Comparison of ENCODE assay signal across 10 mouse cellular contexts in genomic region chr6:88196054-88196732, GRCm38 (mm10). TPM values are rescaled to one million over a fixed set of nuclear protein-coding genes. Genes with fewer than 3 reads are reported as not detected.
DNase-seq lines count a peak whose midpoint lies in the region; ATAC-seq and TF ChIP-seq lines count a peak whose summit lies in the region.
"Had no signal": no experiment of that assay in that cellular context is flagged by ENCODE, and none has a peak within 500 bp of the region (broad histone marks: within the 10 kb centered on the region; RNA-seq: fewer than 3 reads in every experiment).

No protein-coding gene starts in this region.

- H3K9me3 ChIP-seq in embryonic facial prominence, embryonic 12.5 days: no peaks in the 10 kb centered on the region
- no peaks in the 10 kb centered on the region for H3K9me3 ChIP-seq in hindbrain, postnatal 0 days (ENCODE audit: low read length)

- no peak for ATAC-seq in embryonic facial prominence, embryonic 12.5 days (ENCODE audit: insufficient number of reproducible peaks, insufficient read depth, low FRiP score, low TSS enrichment)
- ATAC-seq in hindbrain, postnatal 0 days: no peak

- H3K4me3 ChIP-seq in kidney, adult 2 months (ENCODE audit: insufficient read depth, low read depth, low read length): peak overlapping the region; percentile 48
- H3K4me3 ChIP-seq in embryonic facial prominence, embryonic 12.5 days: peak overlapping the region; percentile 49
- peak overlapping the region; percentile 31 for H3K4me3 ChIP-seq in hindbrain, postnatal 0 days (ENCODE audit: low read length)

- peak overlapping the region; percentile 78 for H3K4me2 ChIP-seq in embryonic facial prominence, embryonic 12.5 days (replicated peaks)
- peak overlapping the region; percentile 50 for H3K4me2 ChIP-seq in hindbrain, postnatal 0 days (ENCODE audit: low read depth, low read length)

- no peak for TF ChIP-seq CTCF in kidney, adult 2 months (conservative IDR thresholded peaks at IDR 0.05; ENCODE audit: insufficient read depth, insufficient read length, low read depth, low read length)
- TF ChIP-seq CTCF in hindbrain, postnatal 0 days (IDR thresholded peaks at IDR 0.05; ENCODE audit: low read depth): no peak

- no peaks in the 10 kb centered on the region for H3K4me1 ChIP-seq in kidney, adult 2 months (ENCODE audit: control insufficient read depth, insufficient read depth, low read length)
- H3K4me1 ChIP-seq in embryonic facial prominence, embryonic 12.5 days: peaks cover 55% of the 10 kb centered on the region
- H3K4me1 ChIP-seq in hindbrain, postnatal 0 days (ENCODE audit: insufficient read depth, low read length): peaks cover 7% of the 10 kb centered on the region; the same call in 1 of the 2 replicates

- TF ChIP-seq POLR2A in kidney, adult 2 months (IDR thresholded peaks at IDR 0.05; ENCODE audit: low read depth, low read length): no peak

- 30% methylated on average over 33 of the region's 33 CpGs for WGBS in kidney, adult 2 months
- 2% methylated on average over 33 of the region's 33 CpGs for WGBS in embryonic facial prominence, embryonic 12.5 days
- 4% methylated on average over 33 of the region's 33 CpGs for WGBS in hindbrain, postnatal 0 days

- no peak for DNase-seq in kidney, adult 2 months
- no peak for DNase-seq in kidney, postnatal 14 days
- no peak for DNase-seq in hindbrain, postnatal 0 days (ENCODE audit: low spot score)
- DNase-seq in neural tube, embryonic 10.5 days (ENCODE audit: extremely low spot score, low spot score): peak; percentile 71
- no peak for DNase-seq in left cerebral cortex, postnatal 25 days (ENCODE audit: low spot score in 2 of 2)
- no peak for DNase-seq in gastrocnemius, adult 8-10 months (ENCODE audit: low spot score in 2 of 2)
- DNase-seq in left cerebral cortex, postnatal 14 days (ENCODE audit: low spot score in 2 of 2): no peak

- H3K36me3 ChIP-seq in kidney, adult 2 months (ENCODE audit: control insufficient read depth, insufficient read depth, low read length): no peaks in the 10 kb centered on the region
- no peaks in the 10 kb centered on the region for H3K36me3 ChIP-seq in embryonic facial prominence, embryonic 12.5 days
- H3K36me3 ChIP-seq in hindbrain, postnatal 0 days (ENCODE audit: insufficient read depth, low read length): no peaks in the 10 kb centered on the region

- H3K9ac ChIP-seq in embryonic facial prominence, embryonic 12.5 days: peak overlapping the region; percentile 58
- peak overlapping the region; percentile 21; the same call in 1 of the 2 replicates for H3K9ac ChIP-seq in hindbrain, postnatal 0 days (replicated peaks; ENCODE audit: low read length)

- H3K27ac ChIP-seq in kidney, adult 2 months (ENCODE audit: insufficient read depth, low read depth, low read length): no peak overlapping the region
- peak overlapping the region; percentile 87 for H3K27ac ChIP-seq in embryonic facial prominence, embryonic 12.5 days
- H3K27ac ChIP-seq in hindbrain, postnatal 0 days: no peak overlapping the region

- intact Hi-C loops in left cerebral cortex, postnatal 25 days (cut with DNase I): no loop called here
- intact Hi-C loops in left cerebral cortex, postnatal 14 days (cut with DNase I): no loop called here

- H3K27me3 ChIP-seq in kidney, adult 2 months (replicated peaks; ENCODE audit: control insufficient read depth, insufficient read depth, low read length): peaks cover 2% of the 10 kb centered on the region; the same call in 1 of the 2 replicates
- H3K27me3 ChIP-seq in embryonic facial prominence, embryonic 12.5 days: peaks cover 99% of the 10 kb centered on the region
- peaks cover 91% of the 10 kb centered on the region for H3K27me3 ChIP-seq in hindbrain, postnatal 0 days (ENCODE audit: insufficient read depth, low read length)

RNA-seq across cellular contexts. Expression of gene Gata2, which starts 2.5 kb away (rescaled TPM):
- 36.9 and 37.4 TPM in 2 replicates for polyA plus RNA-seq in kidney, adult 2 months (2012; rRNA removed)
- 40.3 and 50.4 TPM in 2 replicates for polyA plus RNA-seq in embryonic facial prominence, embryonic 12.5 days (2016; fragmentation: Nextera tagmentation; extraction: Ambion mirVana)
- 6.1 and 7.5 TPM in 2 replicates for total RNA-seq in hindbrain, postnatal 0 days (2014; rRNA removed)
- polyA plus RNA-seq in hindbrain, postnatal 0 days (2015; fragmentation: Nextera tagmentation; extraction: Ambion mirVana): 17.9 and 19.7 TPM in 2 replicates
- 1 to 10 TPM; 4.8 to 5.9 TPM for total RNA-seq in left cerebral cortex, postnatal 25 days (2021)
- 1 to 10 TPM; 3.0 to 6.0 (median 4.1) TPM for total RNA-seq in gastrocnemius, adult 8-10 months (2022)
- total RNA-seq in left cerebral cortex, postnatal 14 days (2021): 1 to 10 TPM; 4.9 to 6.2 TPM

RNA-seq across cellular contexts. Expression of gene Dnajb8, which starts 25.9 kb away (rescaled TPM):
- polyA plus RNA-seq in kidney, adult 2 months (2012; rRNA removed): 0.10 TPM in 1 of 2 replicates, not detected in the other
- not detected in 2 replicates for polyA plus RNA-seq in embryonic facial prominence, embryonic 12.5 days (2016; fragmentation: Nextera tagmentation; extraction: Ambion mirVana)
- not detected in 2 replicates for total RNA-seq in hindbrain, postnatal 0 days (2014; rRNA removed)
- not detected in 2 replicates for polyA plus RNA-seq in hindbrain, postnatal 0 days (2015; fragmentation: Nextera tagmentation; extraction: Ambion mirVana)
- not detected for total RNA-seq in left cerebral cortex, postnatal 25 days (2021)
- not detected for total RNA-seq in gastrocnemius, adult 8-10 months (2022)
- not detected for total RNA-seq in left cerebral cortex, postnatal 14 days (2021)
- total RNA-seq: hematopoietic stem cell, adult 5-6 weeks; MEL had no signal
